11 mouse cellular contexts compared by ENCODE assay signal in genomic region chr9:47384185-47384854, GRCm38 (mm10).
DNase-seq lines count a peak whose midpoint lies in the region; ATAC-seq and TF ChIP-seq lines count a peak whose summit lies in the region.
"Had no signal": no experiment of that assay in that cellular context is flagged by ENCODE, and none has a peak within 500 bp of the region (broad histone marks: within the 10 kb centered on the region; RNA-seq: fewer than 3 reads in every experiment).

No protein-coding gene starts in this region.

- 0 out of 2 replicates have a peak, but pooled peaks cover 3% of the 10 kb centered on the region for H3K27me3 ChIP-seq in kidney, embryonic 15.5 days
- H3K27me3 ChIP-seq in Patski = no peaks in the 10 kb centered on the region
- peaks cover 4% of the 10 kb centered on the region; the same call in 1 of the 2 replicates for H3K27me3 ChIP-seq in forebrain, embryonic 13.5 days
- H3K27me3 ChIP-seq: stomach, embryonic 15.5 days had no signal

- no peak for TF ChIP-seq CTCF in Patski (IDR thresholded peaks at IDR 0.05)

- in situ Hi-C loops in Patski (cut with MboI; ENCODE audit: low pct_unique_long_range_greater_than_20kb) = no loop called here

- no peak for DNase-seq in kidney, postnatal 25 days
- no peak for DNase-seq in Patski (ENCODE audit: low read depth, low spot score)
- peak; percentile 73 for DNase-seq in mesoderm, embryonic 11.5 days (ENCODE audit: low read depth, low spot score)
- DNase-seq in frontal cortex, postnatal 25 days (ENCODE audit: low spot score in 2 of 2) = no peak
- no peak for DNase-seq in cerebellum, adult 11-12 months
- no peak for DNase-seq in urinary bladder, adult 2 months (ENCODE audit: low spot score)
- DNase-seq: kidney, postnatal 10 days had no signal

- H3K36me3 ChIP-seq in kidney, embryonic 15.5 days = no peaks in the 10 kb centered on the region
- H3K36me3 ChIP-seq in forebrain, embryonic 13.5 days (ENCODE audit: poor library complexity, severe bottlenecking) = no peaks in the 10 kb centered on the region
- H3K36me3 ChIP-seq: stomach, embryonic 15.5 days had no signal

- peak; percentile 62; the same call in 1 of the 2 replicates for ATAC-seq in kidney, embryonic 15.5 days (replicated peaks; ENCODE audit: low FRiP score)
- peak; percentile 35 for ATAC-seq in Patski
- peak; percentile 73; the same call in 1 of the 2 replicates for ATAC-seq in forebrain, embryonic 13.5 days

- 47% methylated on average over 4 of the region's 4 CpGs for WGBS in kidney, embryonic 15.5 days
- WGBS in forebrain, embryonic 13.5 days = 31% methylated on average over 4 of the region's 4 CpGs

- H3K27ac ChIP-seq in kidney, embryonic 15.5 days = no peak overlapping the region
- H3K27ac ChIP-seq in forebrain, embryonic 13.5 days = peak overlapping the region; percentile 40; the same call in 1 of the 2 replicates
- H3K27ac ChIP-seq: macrophage; stomach, embryonic 15.5 days had no signal

- POLR2A ChIA-PET in Patski (lab: Charles Lee) = no interaction called here

- H3K9me3 ChIP-seq in kidney, embryonic 15.5 days (replicated peaks) = no peaks in the 10 kb centered on the region
- H3K9me3 ChIP-seq in forebrain, embryonic 13.5 days (replicated peaks) = no peaks in the 10 kb centered on the region
- H3K9me3 ChIP-seq: stomach, embryonic 15.5 days had no signal

- no peak overlapping the region for H3K4me3 ChIP-seq in kidney, embryonic 15.5 days (replicated peaks)
- H3K4me3 ChIP-seq in forebrain, embryonic 13.5 days = no peak overlapping the region
- H3K4me3 ChIP-seq: stomach, embryonic 15.5 days had no signal

- CTCF ChIA-PET in Patski (lab: Charles Lee) = no interaction called here

- peaks cover 21% of the 10 kb centered on the region for H3K4me1 ChIP-seq in kidney, embryonic 15.5 days
- H3K4me1 ChIP-seq in forebrain, embryonic 13.5 days = peaks cover 41% of the 10 kb centered on the region

- no peak overlapping the region for H3K4me2 ChIP-seq in kidney, embryonic 15.5 days
- H3K4me2 ChIP-seq in forebrain, embryonic 13.5 days = no peak overlapping the region
- H3K4me2 ChIP-seq: stomach, embryonic 15.5 days had no signal

- no peak overlapping the region for H3K9ac ChIP-seq in kidney, embryonic 15.5 days
- no peak overlapping the region for H3K9ac ChIP-seq in forebrain, embryonic 13.5 days
- H3K9ac ChIP-seq: stomach, embryonic 15.5 days had no signal
